Mouse (Mus musculus) urinary bladder, adult 2 months (tissue): ENCODE measurements around the gene Coa5. TPM values are rescaled to one million over a fixed set of nuclear protein-coding genes. Genes with fewer than 3 reads are reported as not detected.

Experiments
- DNase-seq: peaks from one replicate; pipeline ENCODE4 v3.0.0; 2022; ENCODE audit warnings: low spot score
- polyA plus RNA-seq: library from polyadenylated mRNA; depleted of rRNA; stranded (reverse); fragments of >200 nt; gene quantifications from 2 replicates; pipeline ENCODE4 v1.2.3, GENCODE M21; 2012

The Coa5 gene
- polyA plus RNA-seq, 1 experiment, result 51.5 TPM

- DNase-seq, result no peak
These were observed 466 bp upstream of the Coa5 start for GRCm38 (mm10) chr1:37430297-37430840.

DNA sequence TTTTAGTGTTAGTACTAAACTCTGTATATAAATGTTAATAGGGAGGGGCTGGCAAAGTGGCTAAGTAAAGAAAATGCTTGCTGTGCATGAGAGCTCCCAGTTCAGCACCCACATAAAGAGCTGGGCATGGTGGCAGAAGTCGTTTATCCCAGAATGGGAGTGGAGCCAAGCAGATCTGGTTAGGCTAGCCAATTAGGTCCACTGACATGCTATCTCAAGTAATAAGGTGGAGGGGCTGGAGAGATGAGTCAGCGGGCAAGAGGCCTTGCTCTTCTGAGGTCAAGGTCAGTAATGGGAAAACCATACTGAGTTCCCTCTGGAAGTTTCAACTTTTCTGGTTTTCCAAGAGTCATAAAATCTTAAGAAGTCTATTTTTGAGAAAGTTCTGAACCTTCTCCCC is 992 bp downstream of the Coa5 start:
- DNase-seq, result no peak

DNA sequence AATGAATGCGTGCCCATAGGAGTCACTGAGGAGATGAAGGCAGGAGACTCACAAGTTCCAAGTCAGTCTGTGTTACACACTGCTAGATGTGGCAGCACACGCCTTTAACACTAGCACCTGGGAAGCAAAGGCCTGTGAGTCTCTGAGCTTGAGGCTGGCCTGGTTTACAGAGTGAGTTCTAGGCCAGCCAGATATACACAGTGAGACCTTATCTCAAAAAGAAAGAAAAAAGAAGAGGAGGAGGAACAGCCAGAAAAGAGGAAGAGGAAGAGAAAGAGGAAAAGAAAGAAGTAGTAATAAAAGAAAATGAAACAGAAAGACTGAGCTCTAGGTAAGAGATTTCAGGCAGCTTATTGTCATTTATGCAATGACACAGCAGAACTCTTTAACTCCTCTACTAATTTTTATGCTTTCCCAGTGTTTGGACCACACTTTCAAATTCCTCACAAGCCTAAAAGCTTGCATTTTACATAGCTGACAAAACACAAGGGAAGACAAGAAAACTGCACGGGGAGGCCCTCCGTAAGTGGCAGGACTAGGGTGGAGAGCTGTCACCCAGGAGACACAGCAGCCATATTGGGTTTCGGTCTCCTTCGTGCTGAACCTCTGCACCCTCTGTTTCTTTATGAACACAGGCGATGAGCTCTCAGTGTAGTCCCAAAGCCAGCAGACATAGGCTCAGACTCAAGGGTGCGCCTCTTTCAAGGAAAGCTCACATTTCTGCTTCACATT is 2.6 kb downstream of the Coa5 start:
- no peak for DNase-seq

GRCm38 (mm10) chr1:37419420-37419819 is 10.5 kb downstream of the Coa5 start:
- DNase-seq, result no peak

DNA sequence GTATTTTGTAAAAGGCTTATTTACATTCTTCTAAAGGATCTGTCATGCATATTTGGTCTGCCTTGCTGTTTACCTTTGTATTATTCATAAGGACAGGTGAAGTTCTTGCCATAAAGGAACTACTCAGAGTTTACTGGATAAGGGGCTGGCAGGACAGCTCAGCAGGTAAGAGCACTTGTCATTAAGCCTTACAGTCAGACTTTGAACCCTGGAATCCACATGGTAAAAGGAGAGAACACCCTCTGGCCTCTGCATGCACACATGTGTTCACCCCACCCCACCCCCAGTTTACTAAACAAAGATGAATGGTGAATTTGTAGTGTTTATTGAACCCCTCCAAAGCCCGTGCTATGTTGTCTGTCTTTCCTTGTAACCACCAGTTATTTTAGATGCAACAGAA is 14.5 kb downstream of the Coa5 start:
- no peak for DNase-seq

DNA sequence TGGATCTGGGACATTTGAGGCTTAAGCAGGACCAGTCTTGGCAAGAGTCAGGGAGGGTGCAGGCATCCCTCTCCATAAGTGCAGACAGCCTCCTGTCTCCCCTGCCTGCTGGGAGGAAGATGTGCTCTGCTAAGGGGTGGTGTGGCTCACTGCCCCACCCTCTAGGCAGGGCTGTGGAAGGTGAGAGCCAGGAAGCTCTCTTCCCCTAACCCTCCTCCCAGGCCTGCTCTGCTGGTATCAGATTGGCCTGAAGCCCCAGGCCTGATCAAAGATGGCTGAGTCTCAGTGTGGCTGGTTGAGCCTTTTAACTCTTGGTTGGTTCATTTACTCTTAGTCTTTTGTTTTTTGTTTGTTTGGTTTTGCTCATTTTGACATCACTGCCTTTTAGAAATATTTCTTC is 20.3 kb downstream of the Coa5 start:
- DNase-seq, result no peak

DNA sequence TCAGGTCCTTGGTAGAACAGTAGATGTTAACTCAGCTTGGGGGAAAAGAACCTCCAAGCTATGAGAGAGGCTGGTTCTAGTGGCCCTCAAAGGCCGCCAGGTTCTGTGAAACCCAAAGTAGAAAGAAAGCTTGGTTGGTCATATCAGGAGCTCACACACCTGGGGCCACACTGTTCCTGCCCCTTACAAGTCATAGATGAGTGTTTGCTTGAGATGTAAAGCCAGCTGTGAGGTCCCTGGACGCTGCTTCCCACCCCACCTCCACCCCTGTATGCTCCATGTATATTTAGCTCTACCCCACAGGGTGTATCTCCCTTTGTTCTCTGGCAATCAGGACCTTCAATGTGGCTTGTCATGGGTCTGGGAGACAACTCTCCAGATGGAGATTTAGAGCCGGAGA is 21.2 kb downstream of the Coa5 start:
- DNase-seq, result no peak

DNA sequence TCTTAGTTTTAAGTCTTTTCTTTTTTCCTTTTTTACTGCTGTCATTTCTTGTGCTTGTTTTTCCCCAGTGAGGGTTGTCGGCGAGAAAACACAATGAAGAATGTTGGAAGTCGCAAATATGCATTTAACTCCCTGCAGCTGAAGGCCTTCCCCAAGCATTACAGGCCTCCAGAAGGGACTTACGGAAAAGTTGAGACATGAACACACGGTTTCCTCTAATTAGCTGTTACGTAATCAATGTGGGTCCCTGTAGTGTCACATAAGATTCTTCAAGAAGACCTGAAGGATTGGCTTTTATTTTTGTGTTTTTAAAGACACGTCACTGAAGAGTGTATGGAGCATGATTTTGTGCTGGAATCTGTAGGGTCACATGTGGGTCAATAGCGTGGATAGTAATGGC is 21.8 kb downstream of the Coa5 start:
- no peak for DNase-seq

GRCm38 (mm10) chr1:37407228-37407627 is 22.7 kb downstream of the Coa5 start:
- no peak for DNase-seq

- DNase-seq, result no peak
These were observed 24.8 kb downstream of the Coa5 start for GRCm38 (mm10) chr1:37405137-37405536.

- DNase-seq, result no peak
These were observed 28.2 kb downstream of the Coa5 start for GRCm38 (mm10) chr1:37401687-37402086.

GRCm38 (mm10) chr1:37399734-37400133 is 30.2 kb downstream of the Coa5 start:
- no peak for DNase-seq

DNA sequence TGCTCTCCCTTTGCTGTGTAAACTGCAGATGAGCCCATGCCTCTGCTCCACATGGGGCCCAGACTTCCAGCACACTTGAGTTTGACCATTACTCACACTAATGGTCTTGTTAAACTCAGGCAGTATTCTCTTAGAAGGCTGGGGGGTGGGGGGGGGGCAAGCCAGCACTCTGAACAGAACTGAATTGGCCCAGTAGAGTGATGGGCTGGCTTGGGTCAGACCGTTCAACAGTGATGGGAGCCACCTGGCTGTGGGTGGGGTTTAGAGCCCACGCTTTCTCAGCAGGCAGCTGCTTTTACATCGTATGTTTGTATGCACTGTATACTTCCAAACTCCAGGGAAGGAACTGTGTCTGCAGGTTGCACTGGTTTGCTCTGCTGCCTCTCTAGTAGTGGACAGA is 30.9 kb downstream of the Coa5 start:
- no peak for DNase-seq

- no peak for DNase-seq
These were observed 33.4 kb downstream of the Coa5 start for GRCm38 (mm10) chr1:37396481-37396880.

DNA sequence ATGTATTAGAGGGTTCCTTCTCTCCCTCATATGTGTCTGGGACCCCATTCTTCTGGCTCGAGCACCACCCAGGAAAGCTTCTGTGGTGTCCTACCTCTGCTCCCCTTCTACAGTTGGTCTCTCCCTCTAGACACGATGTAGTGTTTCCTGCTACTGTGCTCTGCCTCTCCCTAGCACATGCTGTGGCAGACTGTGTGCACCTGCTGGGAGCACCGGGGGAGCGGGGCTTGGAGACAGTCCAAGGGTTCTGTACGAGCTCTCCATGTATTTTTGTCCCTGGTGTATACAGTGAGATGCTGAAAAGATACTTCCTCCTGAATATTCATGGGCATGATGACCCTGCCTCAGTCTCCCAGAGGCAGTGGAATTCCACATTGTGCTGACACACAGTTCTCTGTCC is 36.7 kb downstream of the Coa5 start:
- no peak for DNase-seq

GRCm38 (mm10) chr1:37386448-37386971 is 43.4 kb downstream of the Coa5 start:
- no peak for DNase-seq

DNA sequence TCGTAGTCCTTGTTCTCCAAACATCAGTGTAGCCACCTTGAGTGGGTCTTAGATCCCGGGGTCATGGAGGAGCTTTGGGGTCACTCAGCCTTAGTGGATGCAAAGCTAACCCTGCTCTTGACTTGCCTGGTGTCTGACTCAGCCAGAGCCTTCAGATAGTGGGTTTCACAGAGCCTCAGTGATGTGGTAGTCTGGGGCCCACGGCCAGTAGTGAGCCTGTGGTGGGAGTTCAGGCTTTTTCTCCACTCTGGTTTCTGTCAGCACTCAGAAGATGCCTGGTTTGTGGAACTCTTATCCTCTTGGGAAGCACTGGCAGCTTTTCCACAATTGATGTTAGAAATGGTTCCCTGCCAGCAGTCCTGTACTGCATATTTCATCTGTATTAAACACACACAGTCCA is 45.6 kb downstream of the Coa5 start:
- DNase-seq, result no peak

GRCm38 (mm10) chr1:37380913-37381312 is 49.0 kb downstream of the Coa5 start:
- no peak for DNase-seq

DNA sequence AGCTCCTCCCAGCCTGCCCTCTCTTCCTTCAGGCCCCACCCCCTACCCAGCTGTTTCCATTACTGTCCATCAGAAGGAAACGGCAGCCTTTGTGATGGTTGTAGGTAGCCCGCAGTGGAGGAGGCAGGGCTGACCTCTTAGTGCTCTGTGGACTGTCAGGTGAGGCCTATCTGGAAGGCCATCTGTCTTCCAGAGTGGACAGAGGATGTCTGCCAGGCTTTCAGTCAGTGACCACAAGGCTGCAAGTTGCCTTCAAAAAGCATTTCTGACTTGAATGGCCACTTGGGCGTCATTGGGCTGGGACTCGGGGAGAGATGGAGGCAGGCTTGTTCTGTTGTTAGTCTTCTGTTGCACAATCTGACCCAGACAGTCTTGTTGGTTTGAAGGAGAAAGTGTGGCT is 50.4 kb downstream of the Coa5 start:
- DNase-seq, result no peak

DNA sequence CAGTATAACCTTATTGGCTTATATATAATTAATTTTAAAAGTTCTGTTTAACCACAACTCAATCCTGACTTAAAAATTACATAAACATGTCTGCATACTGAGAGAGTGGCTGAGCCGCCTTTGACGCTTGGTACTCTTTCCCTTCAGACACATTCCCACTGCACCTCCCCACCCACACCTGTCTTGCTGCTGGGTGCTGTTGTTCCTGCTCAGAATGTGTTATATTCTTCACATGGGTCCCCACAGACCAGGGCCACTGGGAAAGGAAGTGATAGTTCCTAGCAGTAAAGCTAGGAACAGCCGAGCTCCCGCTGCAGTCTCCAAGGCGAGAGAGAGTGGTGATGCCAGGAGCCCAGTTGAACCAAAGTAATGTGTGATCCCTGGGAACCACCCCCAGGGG is 51.8 kb downstream of the Coa5 start:
- no peak for DNase-seq

GRCm38 (mm10) chr1:37376751-37377150 is 53.2 kb downstream of the Coa5 start:
- no peak for DNase-seq

DNA sequence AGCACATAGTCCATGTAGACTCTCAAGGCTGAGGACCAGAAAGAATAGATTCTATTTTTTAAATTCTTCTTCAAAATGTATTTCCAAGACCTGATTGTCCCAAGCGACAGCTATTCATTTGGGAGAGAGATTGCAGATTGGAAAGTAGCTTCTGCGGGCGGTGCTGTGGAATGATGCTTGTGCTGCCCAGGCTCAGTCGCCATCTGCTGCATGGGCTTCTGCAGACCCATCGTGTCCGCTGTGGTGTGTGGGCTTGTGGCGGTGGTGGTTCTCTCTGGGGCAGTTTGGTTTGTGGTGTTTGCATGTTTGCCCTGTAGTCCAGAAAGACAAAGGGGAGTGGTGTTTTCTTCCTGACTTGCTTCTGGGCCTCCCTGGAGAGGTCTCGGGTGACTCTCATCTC is 53.7 kb downstream of the Coa5 start:
- DNase-seq, result no peak

DNA sequence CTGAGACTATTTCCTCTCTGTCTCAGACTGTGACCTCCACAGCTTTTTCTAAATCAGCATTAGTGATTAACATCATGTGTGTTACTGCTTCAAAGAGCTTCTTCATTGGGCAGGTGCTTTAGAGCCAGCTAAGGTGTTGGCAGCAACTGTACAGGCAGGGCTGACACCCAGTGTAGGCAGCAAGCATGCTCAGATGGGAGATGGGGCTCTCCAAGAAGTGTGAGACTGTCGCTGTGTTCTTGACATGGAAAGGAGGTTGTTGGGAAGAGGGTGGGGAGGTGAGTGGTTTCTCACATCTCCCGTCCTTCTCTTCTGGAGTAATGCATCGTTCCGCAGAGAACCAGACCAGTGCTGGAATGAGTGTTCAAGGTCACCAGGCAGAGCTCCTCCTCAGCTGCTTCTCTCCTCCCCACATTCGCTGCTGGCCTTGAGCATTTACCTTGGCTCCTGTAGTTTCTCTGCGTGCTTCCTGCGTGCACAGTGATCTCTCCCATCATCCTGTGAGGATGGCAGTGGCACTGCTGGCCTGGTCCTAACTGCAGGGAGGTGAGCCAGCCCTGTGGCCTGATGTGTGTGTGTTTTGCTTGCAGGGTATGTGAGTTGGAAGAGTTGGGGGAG is 61.0 kb downstream of the Coa5 start:
- no peak for DNase-seq
